Mouse (Mus musculus): ENCODE data around the gene Lmo1. TPM values are rescaled to one million over a fixed set of nuclear protein-coding genes. Genes with fewer than 3 reads are reported as not detected.
"Not testable (repeated sequence)": the region's sequence is repeated elsewhere in the genome, so short reads cannot be mapped to it uniquely, and the experiment has no call there.

Gene Lmo1
- polyA plus RNA-seq, 1 experiment from 2014 or later, result 14.4 TPM

DNA sequence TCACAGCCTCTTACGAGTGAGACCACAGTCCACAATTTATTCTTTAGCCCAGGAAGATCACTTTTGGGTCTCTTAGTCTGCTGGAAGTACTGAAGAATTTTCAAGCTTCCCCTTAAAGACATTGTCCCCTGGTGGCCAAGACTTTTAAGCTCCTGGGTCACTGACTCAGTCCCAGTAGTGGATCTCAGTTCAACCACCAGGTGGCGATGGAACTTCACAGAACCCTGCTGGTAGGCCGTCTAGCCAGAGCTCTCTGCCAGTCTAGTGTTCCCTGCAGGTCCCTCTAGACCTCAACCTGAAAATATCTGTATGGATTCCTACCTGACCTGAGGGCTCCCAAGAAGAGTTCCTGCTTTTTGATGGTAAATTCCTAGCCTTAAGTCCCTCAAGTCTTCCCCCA, 35.6 kb downstream of the Lmo1 start:
- peaks cover 8% of the 10 kb centered on the region; the same call in 1 of the 2 replicates for H3K27me3 ChIP-seq
- H3K9ac ChIP-seq, result no peak overlapping the region
- H3K9me3 ChIP-seq, result no peaks in the 10 kb centered on the region
- H3K4me2 ChIP-seq (replicated peaks), result no peak overlapping the region
- no peak overlapping the region for H3K4me3 ChIP-seq
- H3K4me1 ChIP-seq, result peaks cover 26% of the 10 kb centered on the region
- peak; percentile 73 for ATAC-seq (ENCODE audit: low FRiP score, low read depth)
- no peaks in the 10 kb centered on the region for H3K36me3 ChIP-seq
- WGBS, result 11% methylated on average over 3 of the region's 3 CpGs
- no peak overlapping the region for H3K27ac ChIP-seq

- ATAC-seq (ENCODE audit: low FRiP score, low read depth), result no peak
- H3K9me3 ChIP-seq, result no peaks in the 10 kb centered on the region
- 0 out of 2 replicates have a peak, but pooled peaks cover 3% of the 10 kb centered on the region for H3K27me3 ChIP-seq
- H3K4me2 ChIP-seq (replicated peaks), result no peak overlapping the region
- no peaks in the 10 kb centered on the region for H3K36me3 ChIP-seq
- H3K9ac ChIP-seq, result no peak overlapping the region
- no peak overlapping the region for H3K27ac ChIP-seq
- no peak overlapping the region for H3K4me3 ChIP-seq
- H3K4me1 ChIP-seq, result peaks cover 6% of the 10 kb centered on the region
- 83% methylated on average over 8 of the region's 8 CpGs for WGBS
Observed at GRCm38 (mm10) chr7:109137441-109137840, 37.6 kb downstream of the Lmo1 start.

- 88% methylated on average over 2 of the region's 2 CpGs for WGBS
- Histone ChIP-seq H3K9ac (no peak overlapping the region), H3K4me3 (no peak overlapping the region), H3K4me1 (no peaks in the 10 kb centered on the region), H3K36me3 (no peaks in the 10 kb centered on the region), H3K27me3 (no peaks in the 10 kb centered on the region), H3K9me3 (no peaks in the 10 kb centered on the region), H3K27ac (no peak overlapping the region), H3K4me2 (replicated peaks) (no peak overlapping the region)
- ATAC-seq (ENCODE audit: low FRiP score, low read depth), result no peak
Observed at GRCm38 (mm10) chr7:109131565-109131964, 43.4 kb downstream of the Lmo1 start.

GRCm38 (mm10) chr7:109129946-109130686, 44.9 kb downstream of the Lmo1 start:
- no peak for ATAC-seq (ENCODE audit: low FRiP score, low read depth)
- Histone ChIP-seq H3K4me1 (no peaks in the 10 kb centered on the region), H3K9me3 (no peaks in the 10 kb centered on the region), H3K9ac (no peak overlapping the region), H3K4me3 (no peak overlapping the region), H3K4me2 (replicated peaks) (no peak overlapping the region), H3K27ac (no peak overlapping the region), H3K36me3 (no peaks in the 10 kb centered on the region), H3K27me3 (no peaks in the 10 kb centered on the region)
- 72% methylated on average over 5 of the region's 5 CpGs for WGBS

DNA sequence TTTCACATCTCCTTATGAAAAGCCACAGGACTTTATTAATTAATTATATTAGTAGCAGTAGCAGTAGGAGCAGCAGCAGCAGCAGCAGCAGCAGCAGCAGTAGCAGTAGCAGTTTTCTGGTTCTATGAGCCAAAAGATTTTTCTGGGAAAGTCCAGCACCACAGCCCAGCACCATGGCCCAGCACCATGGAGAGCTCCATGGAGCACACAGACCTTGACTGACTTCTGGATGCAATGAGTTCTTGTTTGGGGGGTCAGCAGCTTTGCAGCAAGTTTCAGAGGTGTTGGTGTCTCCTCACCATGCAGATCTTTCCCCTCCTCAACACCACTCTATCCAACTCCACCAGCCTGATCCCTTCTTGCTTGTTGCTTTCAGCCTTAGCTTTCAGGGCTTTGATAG, 45.6 kb downstream of the Lmo1 start:
- Histone ChIP-seq H3K4me2 (replicated peaks) (no peak overlapping the region), H3K36me3 (no peaks in the 10 kb centered on the region), H3K4me1 (no peaks in the 10 kb centered on the region), H3K4me3 (no peak overlapping the region), H3K9ac (no peak overlapping the region), H3K9me3 (no peaks in the 10 kb centered on the region), H3K27me3 (no peaks in the 10 kb centered on the region), H3K27ac (no peak overlapping the region)
- peak; percentile 67; the same call in 1 of the 2 replicates for ATAC-seq (ENCODE audit: low FRiP score, low read depth)

- H3K4me2 ChIP-seq (replicated peaks), result no peak overlapping the region
- no peaks in the 10 kb centered on the region for H3K27me3 ChIP-seq
- peaks cover 5% of the 10 kb centered on the region for H3K4me1 ChIP-seq
- no peak overlapping the region for H3K9ac ChIP-seq
- no peaks in the 10 kb centered on the region for H3K36me3 ChIP-seq
- no peaks in the 10 kb centered on the region for H3K9me3 ChIP-seq
- WGBS, result 53% methylated on average over 4 of the region's 4 CpGs
- no peak overlapping the region for H3K27ac ChIP-seq
- H3K4me3 ChIP-seq, result no peak overlapping the region
- ATAC-seq (ENCODE audit: low FRiP score, low read depth), result no peak
Observed at GRCm38 (mm10) chr7:109115929-109116328, 59.1 kb downstream of the Lmo1 start.

- H3K4me3 ChIP-seq; H3K27me3 ChIP-seq; H3K36me3 ChIP-seq; H3K4me1 ChIP-seq; H3K27ac ChIP-seq; H3K9ac ChIP-seq; H3K9me3 ChIP-seq; H3K4me2 ChIP-seq (replicated peaks): not testable (repeated sequence)
- 67% methylated on average over 1 of the region's 4 CpGs for WGBS
- peak; percentile 71; the same call in 1 of the 2 replicates for ATAC-seq (ENCODE audit: low FRiP score, low read depth)
Observed at GRCm38 (mm10) chr7:109115488-109115887, 59.5 kb downstream of the Lmo1 start.

GRCm38 (mm10) chr7:109114950-109115349, 60.1 kb downstream of the Lmo1 start:
- 0 out of 2 replicates have a peak, but pooled peaks have one; percentile 40 for ATAC-seq (ENCODE audit: low FRiP score, low read depth)

GRCm38 (mm10) chr7:109111000-109111399, 64.0 kb downstream of the Lmo1 start:
- 80% methylated on average over 5 of the region's 5 CpGs for WGBS
- H3K4me3 ChIP-seq, result no peak overlapping the region

More at GRCm38 (mm10) chr7:109114950-109115349, 60.1 kb downstream of the Lmo1 start:
- H3K4me3 ChIP-seq, result no peak overlapping the region
- H3K27ac ChIP-seq, result no peak overlapping the region
- H3K27me3 ChIP-seq, result no peaks in the 10 kb centered on the region
- H3K36me3 ChIP-seq, result no peaks in the 10 kb centered on the region
- H3K4me2 ChIP-seq (replicated peaks), result no peak overlapping the region
- no peak overlapping the region for H3K9ac ChIP-seq
- H3K4me1 ChIP-seq, result peaks cover 5% of the 10 kb centered on the region
- H3K9me3 ChIP-seq, result no peaks in the 10 kb centered on the region
- 59% methylated on average over 10 of the region's 10 CpGs for WGBS

DNA sequence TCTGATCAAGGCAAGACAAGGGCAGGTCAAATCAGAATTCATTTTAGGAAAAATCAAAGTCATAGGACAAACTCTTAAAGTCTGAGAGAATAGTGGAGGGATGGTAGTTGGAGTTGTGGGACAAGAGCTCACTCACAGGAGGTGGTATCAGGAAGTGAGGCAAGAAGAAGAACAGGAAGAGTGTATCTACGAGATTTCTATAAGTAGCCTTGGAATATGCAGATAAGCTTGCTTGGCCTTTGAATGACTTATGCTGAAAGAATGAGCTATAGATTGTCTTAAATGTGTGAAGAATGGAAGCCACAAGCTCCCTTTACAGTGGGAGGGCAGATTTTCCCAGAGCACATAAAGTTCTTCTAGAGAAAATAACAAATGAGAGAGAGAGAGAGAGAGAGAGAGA, 70.1 kb downstream of the Lmo1 start:
- ATAC-seq (ENCODE audit: low FRiP score, low read depth), result no peak
- H3K36me3 ChIP-seq, result no peaks in the 10 kb centered on the region
- H3K9me3 ChIP-seq, result no peaks in the 10 kb centered on the region
- 80% methylated on average over 1 of the region's 1 CpGs for WGBS
- no peaks in the 10 kb centered on the region for H3K4me1 ChIP-seq
- H3K4me2 ChIP-seq (replicated peaks), result no peak overlapping the region
- no peaks in the 10 kb centered on the region for H3K27me3 ChIP-seq
- no peak overlapping the region for H3K9ac ChIP-seq
- no peak overlapping the region for H3K27ac ChIP-seq
- H3K4me3 ChIP-seq, result no peak overlapping the region

More at GRCm38 (mm10) chr7:109111000-109111399, 64.0 kb downstream of the Lmo1 start:
- no peak overlapping the region for H3K9ac ChIP-seq
- H3K27me3 ChIP-seq, result no peaks in the 10 kb centered on the region
- peaks cover 2% of the 10 kb centered on the region for H3K4me1 ChIP-seq
- H3K4me2 ChIP-seq (replicated peaks), result no peak overlapping the region
- H3K27ac ChIP-seq, result no peak overlapping the region
- no peak for ATAC-seq (ENCODE audit: low FRiP score, low read depth)
- H3K9me3 ChIP-seq, result no peaks in the 10 kb centered on the region
- H3K36me3 ChIP-seq, result no peaks in the 10 kb centered on the region

DNA sequence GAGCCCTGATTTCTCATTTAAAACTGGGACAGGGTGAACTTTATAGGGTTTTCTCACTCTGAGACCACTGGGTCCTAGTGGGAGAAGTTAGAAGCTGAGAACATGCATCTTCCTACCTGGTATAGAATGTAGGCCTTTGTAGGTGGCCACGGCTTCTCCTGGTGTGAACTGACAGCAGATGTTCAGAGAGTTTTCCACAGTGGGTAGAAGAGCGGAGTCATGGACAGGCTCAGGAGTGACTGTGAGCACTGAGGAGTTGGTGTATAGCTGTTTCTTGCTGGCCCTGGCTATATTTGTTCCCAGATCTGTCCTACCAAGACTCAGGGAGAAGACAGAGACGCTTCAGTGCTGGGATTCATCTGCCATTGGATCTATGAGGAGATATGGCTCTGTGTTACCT, 73.8 kb downstream of the Lmo1 start:
- Histone ChIP-seq H3K27ac (no peak overlapping the region), H3K4me1 (no peaks in the 10 kb centered on the region), H3K4me2 (replicated peaks) (no peak overlapping the region), H3K36me3 (no peaks in the 10 kb centered on the region), H3K27me3 (no peaks in the 10 kb centered on the region), H3K9ac (no peak overlapping the region), H3K9me3 (no peaks in the 10 kb centered on the region), H3K4me3 (no peak overlapping the region)
- no peak for ATAC-seq (ENCODE audit: low FRiP score, low read depth)
- 84% methylated on average over 3 of the region's 3 CpGs for WGBS

GRCm38 (mm10) chr7:109098145-109099018, 76.6 kb downstream of the Lmo1 start:
- Histone ChIP-seq H3K27ac (no peak overlapping the region), H3K4me1 (no peaks in the 10 kb centered on the region), H3K9me3 (no peaks in the 10 kb centered on the region), H3K4me3 (no peak overlapping the region), H3K9ac (no peak overlapping the region), H3K4me2 (replicated peaks) (no peak overlapping the region), H3K36me3 (no peaks in the 10 kb centered on the region), H3K27me3 (no peaks in the 10 kb centered on the region)
- ATAC-seq (ENCODE audit: low FRiP score, low read depth), result no peak; the same call in 1 of the 2 replicates
- 31% methylated on average over 6 of the region's 6 CpGs for WGBS
